Mouse (Mus musculus): Measurements from ENCODE around the gene Sfi1.
"Not testable (repeated sequence)": the region's sequence is repeated elsewhere in the genome, so short reads cannot be mapped to it uniquely, and the experiment has no call there.

- not testable (repeated sequence) for TF ChIP-seq CTCF (conservative IDR thresholded peaks at IDR 0.05; ENCODE audit: low read length); POU5F1 (IDR thresholded peaks at IDR 0.05; ENCODE audit: borderline replicate concordance, low read length); NANOG (IDR thresholded peaks at IDR 0.05; ENCODE audit: borderline replicate concordance, low read length)
Observed at GRCm38 (mm10) chr11:3129276-3129675, 64.0 kb downstream of the Sfi1 start.
